Mouse (Mus musculus) midbrain, embryonic 10.5 days (tissue): Measurements from ENCODE around the gene Itsn1. TPM values are rescaled to one million over a fixed set of nuclear protein-coding genes. Genes with fewer than 3 reads are reported as not detected.

Experiments
- DNase-seq: peaks from one replicate; pipeline ENCODE4 v3.0.0-alpha.2; 2017; ENCODE audit warnings: low spot score
- H3K27ac ChIP-seq: fragments of 300-500 bp; sonication (generic); replicated peaks from 2 replicates; pipeline ENCODE4 v1.5.1; 2016; ENCODE audit warnings: mild to moderate bottlenecking
- H3K27me3 ChIP-seq: fragments of 300-500 bp; sonication (generic); 2 replicates; pipeline ENCODE4 v1.6.1; 2016; ENCODE audit warnings: low read depth, mild to moderate bottlenecking; ENCODE audit not compliant: poor library complexity, severe bottlenecking
- H3K36me3 ChIP-seq: fragments of 300-500 bp; sonication (generic); 2 replicates; pipeline ENCODE4 v1.6.1; 2016; ENCODE audit warnings: mild to moderate bottlenecking, moderate library complexity
- H3K4me1 ChIP-seq: fragments of 300-500 bp; sonication (generic); 2 replicates; pipeline ENCODE4 v1.6.1; 2016
- H3K4me3 ChIP-seq: fragments of 300-500 bp; sonication (generic); 2 replicates; pipeline ENCODE4 v1.5.1; 2016; ENCODE audit warnings: mild to moderate bottlenecking, moderate library complexity
- H3K9me3 ChIP-seq: fragments of 300-500 bp; sonication (generic); replicated peaks from 2 replicates; pipeline ENCODE4 v1.6.1; 2016; ENCODE audit warnings: mild to moderate bottlenecking
- WGBS: fragments of 180-500 bp; shearing (Covaris S2); methylation state at CpG from one replicate; pipeline ENCODE4 v1.1.7; 2016; 5-methylcytosine and 5-hydroxymethylcytosine counted together
- polyA plus RNA-seq: library from polyadenylated mRNA; unstranded; fragments of >200 nt; fragmentation: Nextera tagmentation; extraction: Ambion mirVana; gene quantifications from 2 replicates; pipeline ENCODE4 v1.2.1, GENCODE M21; 2016

Gene Itsn1
- polyA plus RNA-seq, 1 experiment from 2014 or later = 49.5 TPM

- H3K4me3 ChIP-seq = no peak overlapping the region
- peaks cover 2% of the 10 kb centered on the region; the same call in 1 of the 2 replicates for H3K4me1 ChIP-seq
- H3K27ac ChIP-seq = no peak overlapping the region; the same call in 1 of the 2 replicates
- H3K36me3 ChIP-seq = peaks cover 88% of the 10 kb centered on the region
- H3K27me3 ChIP-seq = no peaks in the 10 kb centered on the region
- no peaks in the 10 kb centered on the region for H3K9me3 ChIP-seq
- DNase-seq = no peak
- 80% methylated on average over 10 of the region's 10 CpGs for WGBS
These were observed 135.7 kb downstream of the Itsn1 start for GRCm38 (mm10) chr16:91864646-91865332.

DNA sequence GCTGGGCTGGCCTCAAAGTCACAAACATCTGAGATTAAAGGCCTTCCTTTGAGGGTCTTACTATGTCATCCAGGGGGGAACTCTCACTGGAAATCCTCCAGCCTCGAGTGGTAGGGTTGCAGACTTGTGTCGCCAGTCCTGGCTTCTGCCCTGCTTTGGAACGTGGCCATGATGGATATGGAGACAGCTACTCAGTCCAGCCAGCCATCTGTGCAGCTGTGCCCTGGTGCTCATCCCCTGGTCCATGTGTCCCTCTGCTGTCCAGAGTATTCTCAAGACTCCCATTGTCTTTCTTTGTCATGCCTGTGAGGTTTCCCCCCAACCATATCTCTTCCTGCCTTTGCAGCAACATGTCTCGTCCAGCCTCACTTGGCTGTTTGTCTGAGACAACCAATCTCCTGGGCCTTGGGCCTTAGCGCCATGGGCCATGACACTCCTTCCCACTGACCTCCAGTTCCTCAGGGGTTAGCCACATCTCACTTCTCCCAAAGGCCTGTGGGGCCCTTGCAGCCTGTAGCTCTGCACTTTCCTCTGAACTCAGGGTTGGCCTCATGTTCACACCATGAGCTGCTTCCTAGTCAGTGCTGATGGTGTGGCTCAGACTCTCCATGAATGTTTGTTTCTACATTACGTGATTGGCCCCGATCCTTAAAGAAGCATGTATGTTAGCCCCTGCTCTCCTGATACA lies 136.6 kb downstream of the Itsn1 start:
- no peak overlapping the region for H3K4me3 ChIP-seq
- no peak for DNase-seq
- no peaks in the 10 kb centered on the region for H3K27me3 ChIP-seq
- H3K4me1 ChIP-seq = peaks cover 2% of the 10 kb centered on the region; the same call in 1 of the 2 replicates
- no peak overlapping the region for H3K27ac ChIP-seq
- WGBS = 91% methylated on average over 7 of the region's 7 CpGs
- peaks cover 92% of the 10 kb centered on the region for H3K36me3 ChIP-seq
- H3K9me3 ChIP-seq = no peaks in the 10 kb centered on the region

GRCm38 (mm10) chr16:91866258-91866634 lies 137.2 kb downstream of the Itsn1 start:
- Histone ChIP-seq H3K36me3 (peaks cover 92% of the 10 kb centered on the region), H3K4me3 (no peak overlapping the region), H3K27me3 (no peaks in the 10 kb centered on the region), H3K9me3 (no peaks in the 10 kb centered on the region), H3K27ac (no peak overlapping the region), H3K4me1 (peaks cover 2% of the 10 kb centered on the region; the same call in 1 of the 2 replicates)
- WGBS = 87% methylated on average over 5 of the region's 5 CpGs
- DNase-seq = no peak

DNA sequence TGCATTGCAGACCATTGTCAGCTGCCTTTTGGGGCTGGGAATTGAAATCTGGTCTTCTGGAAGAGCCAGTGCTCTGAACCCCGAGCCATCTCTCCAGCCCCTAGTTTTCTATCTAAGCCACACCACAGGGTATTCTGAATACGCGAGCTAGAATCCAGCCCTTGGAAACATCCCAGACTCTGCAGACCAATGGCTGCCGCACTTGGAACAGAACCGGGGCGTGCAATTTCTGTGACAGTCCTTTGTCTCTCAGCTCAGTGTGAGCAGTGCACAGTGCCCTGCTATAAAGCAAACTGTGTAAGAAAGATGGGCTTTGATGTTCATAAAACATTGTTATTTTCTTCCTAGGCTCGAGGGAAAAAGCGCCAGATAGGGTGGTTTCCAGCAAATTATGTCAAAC lies 138.6 kb downstream of the Itsn1 start:
- 93% methylated on average over 8 of the region's 8 CpGs for WGBS
- Histone ChIP-seq H3K36me3 (peaks cover 97% of the 10 kb centered on the region), H3K9me3 (no peaks in the 10 kb centered on the region), H3K27ac (no peak overlapping the region), H3K4me1 (no peaks in the 10 kb centered on the region; the same call in 1 of the 2 replicates), H3K4me3 (no peak overlapping the region), H3K27me3 (no peaks in the 10 kb centered on the region)
- DNase-seq = no peak

DNA sequence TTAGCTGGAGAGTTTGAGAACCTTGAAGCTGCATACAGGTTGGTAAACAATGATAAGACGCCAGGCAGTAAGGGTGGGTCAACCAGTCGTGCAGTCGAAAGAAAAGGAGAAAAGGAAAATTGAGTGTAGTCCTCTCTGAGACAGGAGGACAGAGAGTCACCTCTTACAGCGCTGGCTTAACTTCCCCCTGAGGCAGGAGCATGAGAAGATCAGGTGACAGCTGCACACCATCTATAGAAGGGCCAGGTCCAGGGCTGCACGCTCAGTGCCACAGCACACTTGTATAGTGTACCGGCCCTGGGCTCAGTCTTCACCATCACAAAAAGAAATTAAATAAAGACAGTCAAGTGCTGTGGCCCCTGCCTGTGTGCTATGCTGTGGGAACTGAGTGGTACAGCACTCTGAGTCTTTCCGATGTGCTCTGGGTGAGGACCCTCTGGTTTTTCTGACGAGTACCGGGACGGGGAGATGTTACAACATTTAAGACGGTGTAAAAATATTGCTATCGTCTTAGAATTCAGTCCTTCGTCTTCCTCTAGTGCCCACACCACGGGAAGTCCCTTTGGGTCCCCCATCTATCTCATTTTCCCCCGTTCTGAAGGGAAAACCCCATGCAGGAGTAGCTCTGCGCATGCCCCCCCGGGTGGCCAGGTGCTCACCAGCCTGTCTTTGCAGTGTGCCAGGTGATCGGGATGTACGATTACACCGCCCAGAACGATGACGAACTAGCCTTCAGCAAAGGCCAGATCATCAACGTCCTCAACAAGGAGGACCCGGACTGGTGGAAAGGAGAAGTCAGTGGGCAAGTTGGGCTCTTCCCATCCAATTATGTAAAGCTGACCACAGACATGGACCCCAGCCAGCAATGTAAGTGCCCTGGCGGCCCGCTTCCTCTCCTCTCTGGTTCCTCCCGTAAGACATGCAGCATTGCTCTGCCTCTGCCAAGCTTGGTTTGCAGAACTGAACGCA lies 140.1 kb downstream of the Itsn1 start:
- H3K36me3 ChIP-seq = peaks cover 83% of the 10 kb centered on the region
- DNase-seq = no peak
- H3K4me1 ChIP-seq = no peaks in the 10 kb centered on the region; the same call in 1 of the 2 replicates
- H3K4me3 ChIP-seq = no peak overlapping the region
- no peak overlapping the region for H3K27ac ChIP-seq
- no peaks in the 10 kb centered on the region for H3K27me3 ChIP-seq
- no peaks in the 10 kb centered on the region for H3K9me3 ChIP-seq
- WGBS = 95% methylated on average over 28 of the region's 28 CpGs

GRCm38 (mm10) chr16:91870158-91870582 lies 141.1 kb downstream of the Itsn1 start:
- no peak overlapping the region for H3K27ac ChIP-seq
- WGBS = 95% methylated on average over 6 of the region's 6 CpGs
- H3K4me3 ChIP-seq = no peak overlapping the region
- DNase-seq = no peak
- H3K9me3 ChIP-seq = no peaks in the 10 kb centered on the region
- peaks cover 79% of the 10 kb centered on the region for H3K36me3 ChIP-seq
- no peaks in the 10 kb centered on the region; the same call in 1 of the 2 replicates for H3K4me1 ChIP-seq
- no peaks in the 10 kb centered on the region for H3K27me3 ChIP-seq

DNA sequence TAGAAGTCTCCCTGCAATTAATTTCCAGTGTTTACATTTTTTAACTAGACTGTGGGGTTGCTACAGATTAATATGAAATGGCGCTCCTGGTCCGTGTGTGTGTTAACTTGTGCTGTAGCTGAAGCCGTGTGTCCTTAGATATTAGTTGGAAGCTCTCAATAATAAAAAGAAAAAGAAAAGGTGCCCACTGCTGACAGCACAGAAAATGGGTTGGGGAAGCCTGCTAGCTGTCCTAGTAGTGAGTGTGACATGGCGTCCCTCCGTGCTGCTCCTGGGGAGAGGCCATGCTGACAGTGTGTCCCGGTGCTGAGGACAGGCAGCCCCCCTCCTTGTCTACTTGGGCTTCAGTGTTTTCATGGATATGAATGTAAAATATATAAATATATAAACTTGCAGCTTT lies 142.1 kb downstream of the Itsn1 start:
- Histone ChIP-seq H3K36me3 (peaks cover 69% of the 10 kb centered on the region), H3K27ac (no peak overlapping the region), H3K4me3 (no peak overlapping the region), H3K27me3 (no peaks in the 10 kb centered on the region), H3K4me1 (peaks cover 5% of the 10 kb centered on the region; the same call in 1 of the 2 replicates), H3K9me3 (no peaks in the 10 kb centered on the region)
- no peak for DNase-seq
- WGBS = 95% methylated on average over 6 of the region's 6 CpGs

DNA sequence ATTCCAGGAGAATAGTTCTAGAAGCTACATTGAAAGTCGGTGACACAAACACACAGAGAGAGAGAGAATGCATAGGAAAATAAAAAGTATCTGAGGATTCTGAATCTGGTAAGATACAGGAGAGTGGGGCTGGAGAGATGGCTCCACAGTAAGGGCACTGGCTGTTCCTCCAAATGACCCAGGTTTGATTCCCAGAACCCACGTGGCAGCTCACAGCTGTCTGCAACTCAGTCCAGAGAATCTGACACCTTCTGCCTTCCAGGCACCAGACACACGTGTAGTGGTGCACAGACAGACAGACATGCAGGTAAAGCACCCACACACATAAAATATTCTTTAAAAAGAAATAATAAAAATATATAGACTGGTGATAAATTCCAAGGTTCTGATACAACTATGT lies 144.6 kb downstream of the Itsn1 start:
- no peaks in the 10 kb centered on the region for H3K9me3 ChIP-seq
- 0 out of 2 replicates have a peak, but pooled peaks cover 5% of the 10 kb centered on the region for H3K4me1 ChIP-seq
- H3K4me3 ChIP-seq = no peak overlapping the region
- WGBS = 90% methylated on average over 3 of the region's 3 CpGs
- no peak for DNase-seq
- peaks cover 47% of the 10 kb centered on the region for H3K36me3 ChIP-seq
- no peak overlapping the region for H3K27ac ChIP-seq
- no peaks in the 10 kb centered on the region for H3K27me3 ChIP-seq

- WGBS = 72% methylated on average over 4 of the region's 4 CpGs
- Histone ChIP-seq H3K4me3 (no peak overlapping the region), H3K27ac (peak overlapping the region; percentile 14; the same call in 1 of the 2 replicates), H3K4me1 (0 out of 2 replicates have a peak, but pooled peaks cover 5% of the 10 kb centered on the region), H3K36me3 (peaks cover 39% of the 10 kb centered on the region), H3K27me3 (no peaks in the 10 kb centered on the region), H3K9me3 (no peaks in the 10 kb centered on the region)
- DNase-seq = no peak
These were observed 146.7 kb downstream of the Itsn1 start for GRCm38 (mm10) chr16:91875567-91876344.

GRCm38 (mm10) chr16:91876457-91876856 lies 147.4 kb downstream of the Itsn1 start:
- Histone ChIP-seq H3K9me3 (no peaks in the 10 kb centered on the region), H3K4me1 (0 out of 2 replicates have a peak, but pooled peaks cover 5% of the 10 kb centered on the region), H3K27me3 (no peaks in the 10 kb centered on the region), H3K36me3 (peaks cover 39% of the 10 kb centered on the region), H3K27ac (no peak overlapping the region), H3K4me3 (no peak overlapping the region)
- no peak for DNase-seq
- 93% methylated on average over 4 of the region's 4 CpGs for WGBS

GRCm38 (mm10) chr16:91879101-91879500 lies 150.0 kb downstream of the Itsn1 start:
- Histone ChIP-seq H3K4me1 (0 out of 2 replicates have a peak, but pooled peaks cover 5% of the 10 kb centered on the region), H3K36me3 (peaks cover 30% of the 10 kb centered on the region), H3K9me3 (no peaks in the 10 kb centered on the region), H3K4me3 (no peak overlapping the region), H3K27ac (no peak overlapping the region), H3K27me3 (no peaks in the 10 kb centered on the region)
- 81% methylated on average over 2 of the region's 2 CpGs for WGBS
- DNase-seq = no peak
